Mouse (Mus musculus) bone marrow, adult 2 months (tissue): Measurements from ENCODE around the gene Nebl. TPM values are rescaled to one million over a fixed set of nuclear protein-coding genes. Genes with fewer than 3 reads are reported as not detected.

ENCODE experiments used
- H3K27ac ChIP-seq: fragments of 200-500 bp; 2 replicates; pipeline ENCODE4 v1.5.1; 2012; ENCODE audit warnings: low read depth, mild to moderate bottlenecking, control low read depth, inconsistent platforms, low read length; ENCODE audit not compliant: control insufficient read depth, poor library complexity, insufficient read depth
- H3K4me1 ChIP-seq: fragments of 200-500 bp; 2 replicates; pipeline ENCODE4 v1.6.1; 2011; ENCODE audit warnings: low read length; ENCODE audit not compliant: control insufficient read depth, insufficient read depth
- H3K4me3 ChIP-seq: fragments of 200-500 bp; replicated peaks from 2 replicates; pipeline ENCODE3; 2011; ENCODE audit warnings: mild to moderate bottlenecking, low read depth, low read length, control low read depth; ENCODE audit not compliant: control insufficient read depth
- CTCF ChIP-seq: fragments of 200-500 bp; IDR thresholded peaks from 2 replicates; pipeline ENCODE4 v1.5.1; 2011; ENCODE audit warnings: low read length, control low read depth; ENCODE audit not compliant: control insufficient read depth, insufficient read depth
- POLR2A ChIP-seq: fragments of 200-500 bp; IDR thresholded peaks from 2 replicates; pipeline ENCODE4 v1.6.1; 2011; ENCODE audit warnings: low read depth, mild to moderate bottlenecking, control low read depth, low read length, borderline replicate concordance; ENCODE audit not compliant: control insufficient read depth
- WGBS: fragments of 180-500 bp; shearing (Covaris S2); methylation state at CpG from one replicate; pipeline ENCODE4 v1.1.7; 2018; 5-methylcytosine and 5-hydroxymethylcytosine counted together
- polyA plus RNA-seq: library from polyadenylated mRNA; stranded (reverse); fragments of >200 nt; gene quantifications from 2 replicates; pipeline ENCODE4 v1.2.4, GENCODE M21; 2011; ENCODE audit warnings: low replicate concordance; ENCODE audit not compliant: missing spikeins, insufficient read depth, insufficient read length

Gene Nebl
- polyA plus RNA-seq, 1 experiment = 2.7 TPM

- WGBS = 68% methylated on average over 4 of the region's 4 CpGs
- H3K4me1 ChIP-seq = no peaks in the 10 kb centered on the region
- no peak overlapping the region for H3K4me3 ChIP-seq
- no peak for TF ChIP-seq POLR2A
- TF ChIP-seq CTCF = no peak
- H3K27ac ChIP-seq = no peak overlapping the region
Measured at GRCm38 (mm10) chr2:17405899-17406531, 325.2 kb downstream of the Nebl start.

- 73% methylated on average over 4 of the region's 4 CpGs for WGBS
- no peaks in the 10 kb centered on the region for H3K4me1 ChIP-seq
- H3K4me3 ChIP-seq = no peak overlapping the region
- TF ChIP-seq POLR2A (no peak), CTCF (no peak)
- H3K27ac ChIP-seq = no peak overlapping the region
Measured at GRCm38 (mm10) chr2:17402511-17402910, 328.8 kb downstream of the Nebl start.

GRCm38 (mm10) chr2:17396235-17396634 is 335.0 kb downstream of the Nebl start:
- Histone ChIP-seq H3K4me3 (no peak overlapping the region), H3K4me1 (no peaks in the 10 kb centered on the region; the same call in 1 of the 2 replicates), H3K27ac (no peak overlapping the region)
- TF ChIP-seq POLR2A (no peak), CTCF (no peak)
- WGBS = 36% methylated on average over 5 of the region's 5 CpGs

GRCm38 (mm10) chr2:17391389-17391788 is 339.9 kb downstream of the Nebl start:
- WGBS = 83% methylated on average over 5 of the region's 5 CpGs
- no peak overlapping the region for H3K27ac ChIP-seq
- H3K4me3 ChIP-seq = no peak overlapping the region
- TF ChIP-seq CTCF (no peak), POLR2A (no peak)
- H3K4me1 ChIP-seq = no peaks in the 10 kb centered on the region; the same call in 1 of the 2 replicates

GRCm38 (mm10) chr2:17390513-17391200 is 340.6 kb downstream of the Nebl start:
- WGBS = 78% methylated on average over 7 of the region's 7 CpGs
- no peaks in the 10 kb centered on the region; the same call in 1 of the 2 replicates for H3K4me1 ChIP-seq
- TF ChIP-seq POLR2A (no peak), CTCF (no peak)
- H3K27ac ChIP-seq = no peak overlapping the region
- no peak overlapping the region for H3K4me3 ChIP-seq

- no peak overlapping the region for H3K27ac ChIP-seq
- H3K4me1 ChIP-seq = no peaks in the 10 kb centered on the region; the same call in 1 of the 2 replicates
- TF ChIP-seq POLR2A (no peak), CTCF (no peak)
- H3K4me3 ChIP-seq = no peak overlapping the region
- WGBS = 94% methylated on average over 2 of the region's 2 CpGs
Measured at GRCm38 (mm10) chr2:17389886-17390285, 341.4 kb downstream of the Nebl start.

- 74% methylated on average over 4 of the region's 4 CpGs for WGBS
- TF ChIP-seq CTCF (no peak), POLR2A (no peak)
- Histone ChIP-seq H3K4me3 (no peak overlapping the region), H3K4me1 (no peaks in the 10 kb centered on the region), H3K27ac (no peak overlapping the region)
Measured at GRCm38 (mm10) chr2:17389379-17389778, 341.9 kb downstream of the Nebl start.

- Histone ChIP-seq H3K4me3 (no peak overlapping the region), H3K4me1 (no peaks in the 10 kb centered on the region), H3K27ac (no peak overlapping the region)
- WGBS = 96% methylated on average over 1 of the region's 1 CpGs
- TF ChIP-seq CTCF (no peak), POLR2A (no peak)
Measured at GRCm38 (mm10) chr2:17382227-17382626, 349.0 kb downstream of the Nebl start.
